Mouse (Mus musculus) stomach, postnatal 0 days (tissue): Measurements from ENCODE around the gene Nufip2. TPM values are rescaled to one million over a fixed set of nuclear protein-coding genes. Genes with fewer than 3 reads are reported as not detected.
"Not testable (repeated sequence)": the region's sequence is repeated elsewhere in the genome, so short reads cannot be mapped to it uniquely, and the experiment has no call there.

Experiments used
- ATAC-seq: fragments of 200-750 bp; cut with Nextera tagmentation; 2 replicates; pipeline ENCODE4 v1.8.0; 2017; ENCODE audit not compliant: low FRiP score, low TSS enrichment
- DNase-seq: peaks from one replicate; pipeline ENCODE4 v3.0.0-alpha.2; 2016; ENCODE audit warnings: low spot score
- H3K27ac ChIP-seq: fragments of 300-500 bp; sonication (generic); replicated peaks from 2 replicates; pipeline ENCODE4 v1.5.1; 2014; ENCODE audit warnings: mild to moderate bottlenecking, control low read depth
- H3K27me3 ChIP-seq: fragments of 300-500 bp; sonication (generic); 2 replicates; pipeline ENCODE4 v1.6.1; 2014; ENCODE audit warnings: low read length; ENCODE audit not compliant: control insufficient read depth, insufficient read depth
- H3K36me3 ChIP-seq: fragments of 300-500 bp; sonication (generic); 2 replicates; pipeline ENCODE4 v1.6.1; 2014; ENCODE audit warnings: low read length, mixed read lengths; ENCODE audit not compliant: control insufficient read depth, insufficient read depth
- H3K4me1 ChIP-seq: fragments of 300-500 bp; sonication (generic); replicated peaks from 2 replicates; pipeline ENCODE4 v1.6.1; 2014; ENCODE audit warnings: antibody characterized with exemption; ENCODE audit not compliant: control insufficient read depth, insufficient read depth
- H3K4me2 ChIP-seq: fragments of 300-500 bp; sonication (generic); replicated peaks from 2 replicates; pipeline ENCODE4 v1.6.1; 2014; ENCODE audit warnings: low read depth, mild to moderate bottlenecking, control low read depth, moderate library complexity
- H3K4me3 ChIP-seq: fragments of 300-500 bp; sonication (generic); 2 replicates; pipeline ENCODE4 v1.5.1; 2014; ENCODE audit warnings: low read depth, low read length, control low read depth
- H3K9ac ChIP-seq: fragments of 300-500 bp; sonication (generic); 2 replicates; pipeline ENCODE4 v1.6.1; 2014; ENCODE audit warnings: mild to moderate bottlenecking, low read length, control low read depth, mixed read lengths
- H3K9me3 ChIP-seq: fragments of 300-500 bp; sonication (generic); 2 replicates; pipeline ENCODE4 v1.6.1; 2016; ENCODE audit warnings: low read length; ENCODE audit not compliant: control insufficient read depth
- CTCF ChIP-seq: IDR thresholded peaks from 2 replicates; pipeline ENCODE4 v1.5.1; 2016; ENCODE audit warnings: antibody characterized with exemption, low read depth, mild to moderate bottlenecking, moderate library complexity
- EP300 ChIP-seq: optimal IDR thresholded peaks from 2 replicates; pipeline ENCODE3; 2016; ENCODE audit warnings: antibody characterized with exemption
- WGBS: fragments of 180-500 bp; shearing (Covaris S2); extraction: QIAGEN DNeasy Blood & Tissue Kit; methylation state at CpG from one replicate; pipeline ENCODE4 v1.1.7; 2014; 5-methylcytosine and 5-hydroxymethylcytosine counted together
- polyA plus RNA-seq: library from polyadenylated mRNA; unstranded; fragments of >200 nt; fragmentation: Nextera tagmentation; extraction: Ambion mirVana; gene quantifications from 2 replicates; pipeline ENCODE4 v1.2.1, GENCODE M21; 2015

Nufip2 gene
- polyA plus RNA-seq, 1 experiment from 2014 or later = 2.8 TPM

- H3K9ac ChIP-seq = no peak overlapping the region
- H3K4me2 ChIP-seq = no peak overlapping the region
- H3K27ac ChIP-seq = no peak overlapping the region
- no peaks in the 10 kb centered on the region for H3K4me1 ChIP-seq
- no peak for DNase-seq
- no peak for ATAC-seq
- TF ChIP-seq CTCF (no peak), EP300 (no peak)
- H3K9me3 ChIP-seq = no peaks in the 10 kb centered on the region
- H3K27me3 ChIP-seq = no peaks in the 10 kb centered on the region
- no peak overlapping the region for H3K4me3 ChIP-seq
- 64% methylated on average over 4 of the region's 4 CpGs for WGBS
- H3K36me3 ChIP-seq = no peaks in the 10 kb centered on the region
Measured at GRCm38 (mm10) chr11:77659986-77660385, 26.0 kb upstream of the Nufip2 start.

- Histone ChIP-seq H3K9me3 (no peaks in the 10 kb centered on the region), H3K27ac (no peak overlapping the region), H3K27me3 (no peaks in the 10 kb centered on the region), H3K9ac (no peak overlapping the region), H3K4me1 (no peaks in the 10 kb centered on the region), H3K4me2 (no peak overlapping the region), H3K4me3 (no peak overlapping the region), H3K36me3 (no peaks in the 10 kb centered on the region)
- no peak for ATAC-seq
- TF ChIP-seq CTCF (no peak), EP300 (no peak)
- no peak for DNase-seq
- 65% methylated on average over 6 of the region's 6 CpGs for WGBS
Measured at GRCm38 (mm10) chr11:77663639-77664038, 22.3 kb upstream of the Nufip2 start.

- DNase-seq (no peak), ATAC-seq (no peak)
- Histone ChIP-seq H3K4me3 (no peak overlapping the region), H3K36me3 (no peaks in the 10 kb centered on the region), H3K9me3 (no peaks in the 10 kb centered on the region), H3K4me1 (no peaks in the 10 kb centered on the region), H3K27ac (no peak overlapping the region), H3K27me3 (no peaks in the 10 kb centered on the region), H3K9ac (no peak overlapping the region), H3K4me2 (no peak overlapping the region)
- TF ChIP-seq EP300 (no peak), CTCF (no peak)
- WGBS = 77% methylated on average over 8 of the region's 8 CpGs
Measured at GRCm38 (mm10) chr11:77664046-77664445, 21.9 kb upstream of the Nufip2 start.

- WGBS = 75% methylated on average over 5 of the region's 5 CpGs
- not testable (repeated sequence) for ATAC-seq
Measured at GRCm38 (mm10) chr11:77665384-77665783, 20.6 kb upstream of the Nufip2 start.

GRCm38 (mm10) chr11:77666766-77667165, 19.2 kb upstream of the Nufip2 start:
- not testable (repeated sequence) for H3K27me3 ChIP-seq, H3K36me3 ChIP-seq, H3K4me3 ChIP-seq, DNase-seq, H3K4me1 ChIP-seq, ATAC-seq, H3K9ac ChIP-seq, H3K27ac ChIP-seq, H3K9me3 ChIP-seq, H3K4me2 ChIP-seq
- WGBS = 79% methylated on average over 8 of the region's 8 CpGs

More at GRCm38 (mm10) chr11:77665384-77665783, 20.6 kb upstream of the Nufip2 start:
- H3K36me3 ChIP-seq, H3K4me1 ChIP-seq, H3K27me3 ChIP-seq, H3K9me3 ChIP-seq, H3K9ac ChIP-seq, H3K4me2 ChIP-seq, H3K27ac ChIP-seq, DNase-seq, H3K4me3 ChIP-seq: not testable (repeated sequence)

GRCm38 (mm10) chr11:77672746-77673145, 13.2 kb upstream of the Nufip2 start:
- Histone ChIP-seq H3K27me3 (no peaks in the 10 kb centered on the region), H3K9ac (no peak overlapping the region), H3K4me1 (no peaks in the 10 kb centered on the region), H3K27ac (no peak overlapping the region), H3K9me3 (no peaks in the 10 kb centered on the region), H3K36me3 (no peaks in the 10 kb centered on the region), H3K4me2 (no peak overlapping the region), H3K4me3 (no peak overlapping the region)
- WGBS = 89% methylated on average over 2 of the region's 2 CpGs
- no peak for TF ChIP-seq EP300
- no peak for TF ChIP-seq CTCF
- no peak for DNase-seq
- no peak for ATAC-seq
